23 mouse cellular contexts compared by ENCODE assay signal in genomic region chr11:21735272-21735671, GRCm38 (mm10).
A peak's percentile ranks its signal among the peaks of the same experiment; 100 is the strongest.
DNase-seq lines count a peak whose midpoint lies in the region; ATAC-seq and TF ChIP-seq lines count a peak whose summit lies in the region.
"Had no signal": no experiment of that assay in that cellular context is flagged by ENCODE, and none has a peak within 500 bp of the region (broad histone marks: within the 10 kb centered on the region; RNA-seq: fewer than 3 reads in every experiment).

No protein-coding gene starts in this region.

- peak overlapping the region; percentile 19; the same call in 1 of the 2 replicates for H3K4me2 ChIP-seq in midbrain, embryonic 14.5 days (ENCODE audit: low read length)
- no peak overlapping the region for H3K4me2 ChIP-seq in hindbrain, embryonic 11.5 days (replicated peaks; ENCODE audit: low read depth, low read length)
- H3K4me2 ChIP-seq: forebrain, embryonic 15.5 days; heart, embryonic 13.5 days; hindbrain, embryonic 12.5 days; hindbrain, embryonic 15.5 days had no signal

- no peak; the same call in 1 of the 2 replicates for ATAC-seq in midbrain, embryonic 14.5 days (ENCODE audit: low FRiP score, low TSS enrichment)
- ATAC-seq in hindbrain, embryonic 11.5 days (ENCODE audit: low FRiP score), result no peak
- ATAC-seq: activated CD4-positive, CD25-positive, alpha-beta regulatory T cell, adult 4 months; forebrain, embryonic 15.5 days had no signal

- H3K36me3 ChIP-seq in midbrain, embryonic 14.5 days (ENCODE audit: control insufficient read depth, insufficient read depth, low read length), result no peaks in the 10 kb centered on the region
- no peaks in the 10 kb centered on the region for H3K36me3 ChIP-seq in hindbrain, embryonic 11.5 days (ENCODE audit: control insufficient read depth, insufficient read depth, low read length)
- H3K36me3 ChIP-seq: forebrain, embryonic 10.5 days; forebrain, embryonic 15.5 days; heart, embryonic 10.5 days; heart, embryonic 13.5 days; hindbrain, embryonic 12.5 days; hindbrain, embryonic 15.5 days had no signal

- no peaks in the 10 kb centered on the region for H3K27me3 ChIP-seq in midbrain, embryonic 14.5 days (ENCODE audit: control insufficient read depth, insufficient read depth, low read length)
- H3K27me3 ChIP-seq in hindbrain, embryonic 11.5 days (ENCODE audit: control insufficient read depth, insufficient read depth, low read length), result no peaks in the 10 kb centered on the region
- H3K27me3 ChIP-seq: forebrain, embryonic 15.5 days; heart, embryonic 13.5 days; hindbrain, embryonic 12.5 days; hindbrain, embryonic 15.5 days had no signal

- H3K4me1 ChIP-seq in midbrain, embryonic 14.5 days (ENCODE audit: control insufficient read depth, insufficient read depth, low read length), result 0 out of 2 replicates have a peak, but pooled peaks cover 2% of the 10 kb centered on the region
- H3K4me1 ChIP-seq in hindbrain, embryonic 11.5 days (replicated peaks; ENCODE audit: control insufficient read depth, insufficient read depth, low read length), result no peaks in the 10 kb centered on the region
- H3K4me1 ChIP-seq: forebrain, embryonic 15.5 days; hindbrain, embryonic 12.5 days; hindbrain, embryonic 15.5 days had no signal

- H3K9me3 ChIP-seq in midbrain, embryonic 14.5 days (ENCODE audit: control insufficient read depth, low read length), result no peaks in the 10 kb centered on the region
- H3K9me3 ChIP-seq in hindbrain, embryonic 11.5 days (ENCODE audit: control insufficient read depth, low read length), result no peaks in the 10 kb centered on the region
- H3K9me3 ChIP-seq: forebrain, embryonic 15.5 days; heart, embryonic 10.5 days; heart, embryonic 13.5 days; hindbrain, embryonic 12.5 days; hindbrain, embryonic 15.5 days had no signal

- no peak overlapping the region for H3K4me3 ChIP-seq in midbrain, embryonic 14.5 days (replicated peaks; ENCODE audit: low read depth, low read length)
- H3K4me3 ChIP-seq in hindbrain, embryonic 11.5 days (ENCODE audit: low read depth, low read length), result no peak overlapping the region
- H3K4me3 ChIP-seq: forebrain, embryonic 10.5 days; forebrain, embryonic 15.5 days; heart, adult 2 months; heart, embryonic 10.5 days; heart, embryonic 13.5 days; hindbrain, embryonic 12.5 days; hindbrain, embryonic 15.5 days had no signal

- no peak for TF ChIP-seq POLR2A in brain, embryonic 14.5 days (IDR thresholded peaks at IDR 0.05; ENCODE audit: borderline replicate concordance, extremely low read depth, insufficient read depth, insufficient read length, poor library complexity, severe bottlenecking)

- H3K27ac ChIP-seq in midbrain, embryonic 14.5 days (replicated peaks; ENCODE audit: low read depth, low read length), result no peak overlapping the region
- no peak overlapping the region for H3K27ac ChIP-seq in hindbrain, embryonic 11.5 days (ENCODE audit: low read depth, low read length)
- H3K27ac ChIP-seq: forebrain, embryonic 10.5 days; forebrain, embryonic 15.5 days; heart, adult 2 months; heart, embryonic 10.5 days; heart, embryonic 13.5 days; hindbrain, embryonic 12.5 days; hindbrain, embryonic 15.5 days had no signal

- 11% methylated on average over 6 of the region's 6 CpGs for WGBS in midbrain, embryonic 14.5 days
- 68% methylated on average over 6 of the region's 6 CpGs for WGBS in hindbrain, embryonic 11.5 days

- no peak overlapping the region for H3K9ac ChIP-seq in midbrain, embryonic 14.5 days (replicated peaks; ENCODE audit: low read length)
- H3K9ac ChIP-seq in hindbrain, embryonic 11.5 days (ENCODE audit: low read depth, low read length), result no peak overlapping the region
- H3K9ac ChIP-seq: forebrain, embryonic 15.5 days; heart, embryonic 13.5 days; hindbrain, embryonic 12.5 days; hindbrain, embryonic 15.5 days had no signal

- DNase-seq in embryo, embryonic 10 days (ENCODE audit: low spot score), result peak; percentile 25
- DNase-seq in embryo, embryonic 10.5 days (ENCODE audit: low spot score), result no peak
- DNase-seq in brain, embryonic 14.5 days (ENCODE audit: low read depth), result peak; percentile 47
- DNase-seq in midbrain, embryonic 14.5 days, result peak; percentile 55
- DNase-seq in gastrocnemius, postnatal 4 days (ENCODE audit: low spot score in 2 of 2), result no peak
- DNase-seq in hindbrain, embryonic 11.5 days (ENCODE audit: low spot score), result no peak
- DNase-seq: adrenal gland, adult 8-10 months; adrenal gland, postnatal 25 days; cerebellum, adult 11 months; cerebellum, adult 2 months; cerebellum, adult 9-11 months; cerebellum, postnatal 25 days; gastrocnemius, postnatal 25 days; heart, adult 2 months; heart, postnatal 14 days; heart, postnatal 4 days had no signal

- TF ChIP-seq CTCF in brain, embryonic 14.5 days (IDR thresholded peaks at IDR 0.05; ENCODE audit: borderline replicate concordance, extremely low read depth, insufficient read depth, insufficient read length), result no peak

Comparison
In these comparisons a context has a peak if more than half of its experiments do, and no peak if none do; other contexts are left out.
1. DNase-seq: peak in embryo, embryonic 10 days (single experiment), brain, embryonic 14.5 days (single experiment) and midbrain, embryonic 14.5 days (single experiment); none in embryo, embryonic 10.5 days (single experiment), gastrocnemius, postnatal 4 days (0 of 2) and hindbrain, embryonic 11.5 days (single experiment).